Mouse (Mus musculus) MEL (cell line): Measurements from ENCODE around the gene Stx5a. TPM values are rescaled to one million over a fixed set of nuclear protein-coding genes. Genes with fewer than 3 reads are reported as not detected.

ENCODE experiments used
- DNase-seq: peaks from one replicate; pipeline ENCODE4 v3.0.0; 2011; ENCODE audit warnings: low read depth, low spot score
- H3K27ac ChIP-seq: 2 replicates; pipeline ENCODE4 v1.5.1; 2012; ENCODE audit warnings: low read depth, mild to moderate bottlenecking, control low read depth, low read length, moderate library complexity; ENCODE audit not compliant: control insufficient read depth
- H3K27me3 ChIP-seq, 2 experiments: fragments of 150-350 bp in 1 of 2; sonication (generic) in 1 of 2; 2 replicates each; pipeline ENCODE4 v1.6.1; 2012; ENCODE audit warnings: low read length in 2 of 2, mild to moderate bottlenecking in 2 of 2, improper control_type of control experiment in 1 of 2, moderate library complexity in 1 of 2; ENCODE audit not compliant: insufficient read depth in 2 of 2, control insufficient read depth in 1 of 2
- H3K36me3 ChIP-seq, 2 experiments: 2 replicates each; pipeline ENCODE4 v1.6.1; 2012 to 2014; ENCODE audit warnings: low read length in 2 of 2, improper control_type of control experiment in 1 of 2, inconsistent platforms in 1 of 2, mild to moderate bottlenecking in 1 of 2; ENCODE audit not compliant: insufficient read depth in 2 of 2, control insufficient read depth in 1 of 2
- H3K4me1 ChIP-seq, 2 experiments: fragments of 150-350 bp in 1 of 2; sonication (generic) in 1 of 2; 2 replicates each; pipeline ENCODE4 v1.6.1; 2012; ENCODE audit warnings: low read length in 2 of 2, improper control_type of control experiment in 1 of 2, mild to moderate bottlenecking in 1 of 2; ENCODE audit not compliant: insufficient read depth in 2 of 2, control insufficient read depth in 1 of 2
- H3K4me3 ChIP-seq, 2 experiments: fragments of 150-350 bp in 1 of 2; sonication (generic) in 1 of 2; 2 replicates each; pipeline ENCODE4 v1.5.1; 2012; ENCODE audit warnings: low read depth in 2 of 2, low read length in 2 of 2, mild to moderate bottlenecking in 2 of 2, moderate library complexity in 2 of 2, control low read depth in 1 of 2, improper control_type of control experiment in 1 of 2; ENCODE audit not compliant: control insufficient read depth in 1 of 2, insufficient read depth in 1 of 2
- H3K79me2 ChIP-seq: 2 replicates; pipeline ENCODE4 v1.6.1; 2012; ENCODE audit warnings: mild to moderate bottlenecking, low read length, moderate library complexity; ENCODE audit not compliant: control insufficient read depth, poor library complexity, insufficient read depth
- H3K9ac ChIP-seq: 2 replicates; pipeline ENCODE4 v1.6.1; 2012; ENCODE audit warnings: low read depth, mild to moderate bottlenecking, control low read depth, low read length, moderate library complexity; ENCODE audit not compliant: control insufficient read depth, poor library complexity, severe bottlenecking
- H3K9me3 ChIP-seq: fragments of 150-350 bp; sonication (generic); replicated peaks from 2 replicates; pipeline ENCODE4 v1.6.1; 2012; ENCODE audit warnings: mild to moderate bottlenecking, low read length, improper control_type of control experiment, moderate library complexity; ENCODE audit not compliant: insufficient read depth
- CHD1 ChIP-seq: IDR thresholded peaks from 2 replicates; pipeline ENCODE4 v1.6.1; 2012; ENCODE audit warnings: low read depth, mild to moderate bottlenecking, inconsistent platforms, low read length, improper control_type of control experiment
- CHD2 ChIP-seq: IDR thresholded peaks from 2 replicates; pipeline ENCODE4 v1.6.1; 2011; ENCODE audit warnings: low read length, improper control_type of control experiment
- CTCF ChIP-seq, 3 experiments: IDR thresholded peaks in 2 of 3; conservative IDR thresholded peaks in 1 of 3; 2 replicates each; pipeline ENCODE4 v1.5.1; 2011 to 2012; ENCODE audit warnings: low read length in 3 of 3, low read depth in 2 of 3, mild to moderate bottlenecking in 2 of 3, improper control_type of control experiment in 1 of 3, inconsistent platforms in 1 of 3, mixed read lengths in 1 of 3, moderate library complexity in 1 of 3; ENCODE audit not compliant: control insufficient read depth in 1 of 3, insufficient read depth in 1 of 3, poor library complexity in 1 of 3, severe bottlenecking in 1 of 3
- E2F4 ChIP-seq: IDR thresholded peaks from 2 replicates; pipeline ENCODE4 v1.6.1; 2011; ENCODE audit warnings: low read depth, low read length, improper control_type of control experiment, borderline replicate concordance
- ELF1 ChIP-seq: IDR thresholded peaks from 2 replicates; pipeline ENCODE4 v1.6.1; 2014; ENCODE audit warnings: low read depth, mild to moderate bottlenecking, inconsistent platforms, low read length, improper control_type of control experiment, moderate library complexity
- ETS1 ChIP-seq: IDR thresholded peaks from 2 replicates; pipeline ENCODE4 v1.6.1; 2012; ENCODE audit warnings: low read depth, mild to moderate bottlenecking, inconsistent platforms, low read length, improper control_type of control experiment, moderate library complexity
- GATA1 ChIP-seq: IDR thresholded peaks from 2 replicates; pipeline ENCODE4 v1.6.1; 2011; ENCODE audit warnings: low read depth, low read length, improper control_type of control experiment
- JUND ChIP-seq: IDR thresholded peaks from 2 replicates; pipeline ENCODE4 v1.6.1; 2011; ENCODE audit warnings: low read depth, mild to moderate bottlenecking, improper control_type of control experiment, low read length
- MAX ChIP-seq: IDR thresholded peaks from 2 replicates; pipeline ENCODE4 v1.6.1; 2011; ENCODE audit warnings: low read length, improper control_type of control experiment
- MAZ ChIP-seq: IDR thresholded peaks from 2 replicates; pipeline ENCODE4 v1.6.1; 2012; ENCODE audit warnings: low read depth, mild to moderate bottlenecking, inconsistent platforms, low read length, improper control_type of control experiment
- MXI1 ChIP-seq: IDR thresholded peaks from 2 replicates; pipeline ENCODE4 v1.6.1; 2011; ENCODE audit warnings: mild to moderate bottlenecking, low read depth, low read length, improper control_type of control experiment
- MYC ChIP-seq: IDR thresholded peaks from 2 replicates; pipeline ENCODE4 v1.6.1; 2011; ENCODE audit warnings: low read depth, mild to moderate bottlenecking, low read length, improper control_type of control experiment, moderate library complexity
- NELFE ChIP-seq: IDR thresholded peaks from 2 replicates; pipeline ENCODE4 v1.6.1; 2011; ENCODE audit warnings: low read depth, low read length, improper control_type of control experiment
- POLR2AphosphoS5 ChIP-seq: IDR thresholded peaks from 2 replicates; pipeline ENCODE4 v1.6.1; 2012; ENCODE audit warnings: low read depth, borderline replicate concordance, mild to moderate bottlenecking, inconsistent platforms, low read length, moderate library complexity, mixed read lengths
- RAD21 ChIP-seq: IDR thresholded peaks from 2 replicates; pipeline ENCODE4 v1.6.1; 2011; ENCODE audit warnings: mild to moderate bottlenecking, low read depth, low read length, improper control_type of control experiment
- SIN3A ChIP-seq: IDR thresholded peaks from 2 replicates; pipeline ENCODE4 v1.6.1; 2012; ENCODE audit warnings: low read length, improper control_type of control experiment, inconsistent platforms
- TAL1 ChIP-seq: IDR thresholded peaks from 2 replicates; pipeline ENCODE4 v1.6.1; 2012; ENCODE audit warnings: mild to moderate bottlenecking, inconsistent platforms, low read length, moderate library complexity, mixed read lengths
- TBP ChIP-seq: IDR thresholded peaks from 2 replicates; pipeline ENCODE4 v1.8.0; 2011; ENCODE audit warnings: low read depth, low read length, improper control_type of control experiment
- TCF12 ChIP-seq: IDR thresholded peaks from 2 replicates; pipeline ENCODE4 v1.6.1; 2014; ENCODE audit warnings: low read depth, mild to moderate bottlenecking, inconsistent platforms, low read length, improper control_type of control experiment, moderate library complexity
- ZC3H11A ChIP-seq: IDR thresholded peaks from 2 replicates; pipeline ENCODE4 v1.6.1; 2012; ENCODE audit warnings: low read depth, mild to moderate bottlenecking, inconsistent platforms, low read length, improper control_type of control experiment
- ZMIZ1 ChIP-seq: IDR thresholded peaks from 2 replicates; pipeline ENCODE4 v1.6.1; 2012; ENCODE audit warnings: low read depth, mild to moderate bottlenecking, inconsistent platforms, low read length, improper control_type of control experiment, moderate library complexity
- ZNF384 ChIP-seq: IDR thresholded peaks from 2 replicates; pipeline ENCODE4 v1.6.1; 2012; ENCODE audit warnings: low read depth, mild to moderate bottlenecking, inconsistent platforms, low read length, improper control_type of control experiment
- polyA plus RNA-seq, 2 experiments: library from polyadenylated mRNA; stranded (reverse) in 1 of 2; unstranded in 1 of 2; fragments of >175 nt in 1 of 2; fragments of >200 nt in 1 of 2; gene quantifications; 2 replicates each; pipeline versions ENCODE4 v1.2.1 to v1.2.4; 2012; ENCODE audit warnings: low replicate concordance in 2 of 2, low read depth in 1 of 2; ENCODE audit not compliant: insufficient read length in 2 of 2, insufficient read depth in 1 of 2, missing spikeins in 1 of 2
- total RNA-seq: library from RNA; depleted of rRNA; stranded (reverse); fragments of 300-350 nt; gene quantifications from 2 replicates; pipeline ENCODE4 v1.2.3, GENCODE M21; 2012

Stx5a gene
- total and polyA plus RNA-seq, 3 experiments, result 28.7 to 50.0 TPM; not detected in 1

DNA sequence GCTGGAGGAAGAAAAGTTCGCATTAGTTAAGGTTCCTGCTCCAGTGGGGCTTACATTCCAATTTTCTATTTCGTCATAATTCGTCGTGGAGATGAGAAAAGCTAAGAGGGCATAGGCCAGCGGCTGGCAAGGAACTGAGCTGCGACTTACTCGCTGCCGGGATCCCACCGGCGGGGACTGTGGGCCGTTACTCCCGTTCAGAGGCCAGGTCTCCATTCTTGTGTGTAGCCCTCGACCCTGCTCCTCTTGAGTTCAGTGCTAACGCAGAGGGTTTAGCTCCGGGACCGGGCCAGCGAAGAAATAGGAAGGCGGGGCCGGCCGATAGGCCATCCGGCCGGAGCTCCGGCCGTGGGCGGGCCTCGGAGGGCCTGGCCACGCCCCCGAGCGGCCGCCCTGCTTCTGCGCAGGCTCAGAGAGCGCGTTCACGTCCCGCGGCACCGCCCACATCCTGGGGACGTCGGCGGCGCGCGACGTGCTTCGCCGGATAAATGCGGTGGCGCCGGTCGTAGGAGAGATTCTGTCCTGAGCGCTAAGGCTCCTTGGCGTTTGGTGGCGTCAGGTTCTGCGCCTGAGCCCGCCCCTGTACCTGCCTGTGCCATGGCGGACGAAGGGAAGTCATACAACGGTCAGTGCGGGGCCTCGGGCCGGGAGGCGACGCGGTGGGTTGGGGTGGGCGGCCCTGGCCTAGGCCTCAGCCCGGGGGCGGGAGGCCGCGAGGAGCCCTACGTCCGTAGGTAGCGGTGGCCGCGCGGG, 15.6 kb downstream of the Stx5a start, which contains the start of gene Nxf1 (continued):
- no peak for TF ChIP-seq ZC3H11A
- no peak for TF ChIP-seq E2F4
- TF ChIP-seq POLR2AphosphoS5, result 0 out of 2 replicates have a peak, but pooled peaks have one; percentile 45
- TF ChIP-seq ZMIZ1, result peak; percentile 96
- peak; percentile 57 for TF ChIP-seq TCF12
- no peak for TF ChIP-seq MAZ
- TF ChIP-seq NELFE, result peak; percentile 99
- TF ChIP-seq MAX, result peak; percentile 5; the same call in 1 of the 2 replicates
- TF ChIP-seq ZNF384, result no peak; the same call in 1 of the 2 replicates
- TF ChIP-seq SIN3A, result peak; percentile 6
- TF ChIP-seq TBP, result peak; percentile 96
- no peak for TF ChIP-seq RAD21
- TF ChIP-seq JUND, result no peak
- no peak for TF ChIP-seq CHD2
- no peak; the same call in 1 of the 2 replicates for TF ChIP-seq MYC
- TF ChIP-seq ETS1, result peak; percentile 38; the same call in 1 of the 2 replicates

DNA sequence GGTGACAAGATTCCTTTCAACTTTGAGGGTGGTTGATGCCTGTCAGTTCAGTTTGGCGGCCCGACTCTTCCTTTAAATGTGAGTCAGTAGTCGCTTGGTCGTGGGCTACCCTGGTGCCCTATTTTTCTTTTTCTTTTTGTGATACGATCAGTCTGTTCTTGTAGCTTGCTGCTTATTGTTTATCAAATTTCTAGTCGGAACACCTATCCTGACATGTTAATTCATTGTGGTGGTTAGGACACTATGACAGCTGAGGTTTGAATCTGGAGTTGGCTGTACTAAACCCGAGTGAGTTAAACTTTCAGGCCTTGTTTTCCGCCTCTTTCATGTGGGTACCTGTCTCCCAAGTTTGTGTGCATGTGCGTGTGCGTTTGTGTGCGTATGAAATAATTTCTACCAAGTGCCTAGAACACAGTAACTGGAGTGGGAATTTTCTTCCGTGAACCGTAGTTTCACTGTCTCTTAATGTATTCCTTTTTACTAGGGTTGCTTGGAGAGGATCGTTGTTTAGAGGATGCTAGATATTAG, 16.3 kb downstream of the Stx5a start:
- Histone ChIP-seq H3K36me3 (peaks cover 7 to 26% of the 10 kb centered on the region in 2 experiments), H3K27ac (peak overlapping the region; percentile 78), H3K79me2 (peaks cover 63% of the 10 kb centered on the region), H3K27me3 (no peaks in the 10 kb centered on the region), H3K9me3 (no peaks in the 10 kb centered on the region), H3K4me1 (peaks cover 7 to 22% of the 10 kb centered on the region in 2 experiments; a peak in 3 of 4 replicates), H3K4me3 (peak overlapping the region; percentile 72 to 87), H3K9ac (peak overlapping the region; percentile 91)
- no peak for TF ChIP-seq ELF1
- TF ChIP-seq CHD1, result peak; percentile 86; the same call in 1 of the 2 replicates
- TF ChIP-seq POLR2AphosphoS5, result no peak
- TF ChIP-seq SIN3A, result peak; percentile 48; the same call in 1 of the 2 replicates
- no peak for TF ChIP-seq TAL1
- no peak for TF ChIP-seq GATA1
- peak; percentile 70 for TF ChIP-seq MXI1
- TF ChIP-seq CTCF (IDR thresholded peaks at IDR 0.05 in 2 of 3, conservative IDR thresholded peaks at IDR 0.05 in 1 of 3; ENCODE audit: control insufficient read depth in 1 of 3, insufficient read depth in 1 of 3, low read depth in 2 of 3, low read length in 3 of 3, poor library complexity in 1 of 3, severe bottlenecking in 1 of 3), result no peak
- TF ChIP-seq ZNF384, result no peak
- 0 out of 2 replicates have a peak, but pooled peaks have one; percentile 16 for TF ChIP-seq MAX
- peak; percentile 68 for DNase-seq
